Mouse (Mus musculus): ENCODE measurements at regions not wholly inside any gene's neighbourhood (a gene's known extent, or its start where the extent isn't known, plus 50 kb on each side); places are given as distances from the start of the nearest gene placed in this dataset.

GRCm38 (mm10) chr2:72800696-72801095 is 179.6 kb downstream of the Sp3 start:
- DNase-seq (ENCODE audit: low read depth, low spot score): no peak

- DNase-seq (ENCODE audit: low read depth, low spot score): no peak
Measured at GRCm38 (mm10) chr2:72813282-72813974, 166.8 kb downstream of the Sp3 start.

- no peak for DNase-seq (ENCODE audit: low read depth, low spot score)
Measured at GRCm38 (mm10) chr2:72825251-72825650, 155.0 kb downstream of the Sp3 start.

- no peak for DNase-seq (ENCODE audit: low read depth, low spot score)
Measured at GRCm38 (mm10) chr2:72829139-72829538, 151.1 kb downstream of the Sp3 start.

- DNase-seq (ENCODE audit: low read depth, low spot score): no peak
Measured at GRCm38 (mm10) chr2:72832770-72833169, 147.5 kb downstream of the Sp3 start.

GRCm38 (mm10) chr2:72838085-72838727 is 142.0 kb downstream of the Sp3 start:
- DNase-seq (ENCODE audit: low read depth, low spot score): no peak

GRCm38 (mm10) chr2:72839673-72840072 is 140.6 kb downstream of the Sp3 start:
- no peak for DNase-seq (ENCODE audit: low read depth, low spot score)

GRCm38 (mm10) chr2:72841367-72841766 is 138.9 kb downstream of the Sp3 start:
- no peak for DNase-seq (ENCODE audit: low read depth, low spot score)

GRCm38 (mm10) chr2:72843610-72844009 is 136.6 kb downstream of the Sp3 start:
- DNase-seq (ENCODE audit: low read depth, low spot score): no peak

- DNase-seq (ENCODE audit: low read depth, low spot score): no peak
Measured at GRCm38 (mm10) chr2:72849441-72850192, 130.6 kb downstream of the Sp3 start.

GRCm38 (mm10) chr2:72852509-72852908 is 127.7 kb downstream of the Sp3 start:
- DNase-seq (ENCODE audit: low read depth, low spot score): no peak

GRCm38 (mm10) chr2:72855276-72855970 is 124.8 kb downstream of the Sp3 start:
- no peak for DNase-seq (ENCODE audit: low read depth, low spot score)

- no peak for DNase-seq (ENCODE audit: low read depth, low spot score)
Measured at GRCm38 (mm10) chr2:72855971-72856755, 124.1 kb downstream of the Sp3 start.

- no peak for DNase-seq (ENCODE audit: low read depth, low spot score)
Measured at GRCm38 (mm10) chr2:72857377-72857776, 122.9 kb downstream of the Sp3 start.

GRCm38 (mm10) chr2:72865462-72866365 is 114.5 kb downstream of the Sp3 start:
- DNase-seq (ENCODE audit: low read depth, low spot score): no peak

GRCm38 (mm10) chr2:72866366-72866688 is 113.9 kb downstream of the Sp3 start:
- no peak for DNase-seq (ENCODE audit: low read depth, low spot score)

GRCm38 (mm10) chr2:72868173-72868572 is 112.1 kb downstream of the Sp3 start:
- DNase-seq (ENCODE audit: low read depth, low spot score): no peak

GRCm38 (mm10) chr2:72871836-72872235 is 108.4 kb downstream of the Sp3 start:
- DNase-seq (ENCODE audit: low read depth, low spot score): no peak

- DNase-seq (ENCODE audit: low read depth, low spot score): no peak
Measured at GRCm38 (mm10) chr2:72873948-72874347, 106.3 kb downstream of the Sp3 start.

GRCm38 (mm10) chr2:72874533-72874932 is 105.7 kb downstream of the Sp3 start:
- no peak for DNase-seq (ENCODE audit: low read depth, low spot score)
